Mouse (Mus musculus) spleen, adult 2 months (tissue): ENCODE measurements around the gene Col1a2.

Experiments
- CTCF ChIP-seq: fragments of 200-500 bp; IDR thresholded peaks from 2 replicates; pipeline ENCODE4 v1.5.1; 2011; ENCODE audit warnings: mild to moderate bottlenecking, inconsistent platforms; ENCODE audit not compliant: insufficient read depth, insufficient read length, insufficient replicate concordance; ENCODE audit errors: extremely low read depth
- POLR2A ChIP-seq: fragments of 200-500 bp; IDR thresholded peaks from 2 replicates; pipeline ENCODE4 v1.6.1; 2011; ENCODE audit warnings: low read depth, low read length, inconsistent platforms

DNA sequence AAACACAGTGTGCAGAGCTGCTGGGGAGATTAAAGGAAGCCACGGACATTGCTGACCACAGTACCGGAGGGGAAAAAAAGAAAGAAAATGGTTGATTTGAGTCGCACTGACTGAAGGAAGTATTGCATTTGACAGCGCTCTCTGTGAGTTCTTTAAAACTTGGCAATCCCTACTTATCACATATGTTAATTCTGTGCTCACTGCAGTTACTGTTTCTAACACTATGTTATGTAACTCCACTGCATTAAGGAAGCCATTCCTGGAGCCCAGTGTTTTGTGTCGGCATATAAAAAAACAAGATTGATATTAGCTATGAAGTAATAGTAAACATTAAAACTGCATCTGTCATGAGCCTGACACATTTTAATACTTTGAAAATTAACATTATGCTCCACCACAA, 73.1 kb downstream of the Col1a2 start:
- TF ChIP-seq POLR2A, result no peak
- TF ChIP-seq CTCF, result no peak
